Mouse (Mus musculus) thymus, postnatal 10 days (tissue): ENCODE data around the gene Pde1a.

ENCODE experiments used
- DNase-seq, 2 experiments: peaks; one replicate each; pipeline ENCODE4 v3.0.0; 2021; ENCODE audit warnings: low spot score in 2 of 2

Pde1a gene

GRCm38 (mm10) chr2:80128861-80129698, at the start of gene Pde1a:
Pde1a (minus strand) TSS chr2:80129458.
- no peak for DNase-seq

- no peak for DNase-seq
Observed at GRCm38 (mm10) chr2:80178608-80179280, 49.5 kb upstream of the Pde1a start.

- DNase-seq, result no peak
Observed at GRCm38 (mm10) chr2:80178154-80178553, 48.9 kb upstream of the Pde1a start.

GRCm38 (mm10) chr2:80168103-80168502, 38.8 kb upstream of the Pde1a start:
- DNase-seq, result no peak

GRCm38 (mm10) chr2:80158784-80159183, 29.5 kb upstream of the Pde1a start:
- DNase-seq, result no peak

- no peak for DNase-seq
Observed at GRCm38 (mm10) chr2:80158196-80158595, 28.9 kb upstream of the Pde1a start.

- no peak for DNase-seq
Observed at GRCm38 (mm10) chr2:80150019-80150418, 20.8 kb upstream of the Pde1a start.

- no peak for DNase-seq
Observed at GRCm38 (mm10) chr2:80149332-80149731, 20.1 kb upstream of the Pde1a start.

GRCm38 (mm10) chr2:80135076-80135475, 5.8 kb upstream of the Pde1a start:
- DNase-seq, result no peak

GRCm38 (mm10) chr2:80132677-80133076, 3.4 kb upstream of the Pde1a start:
- DNase-seq, result no peak

- DNase-seq, result no peak
Observed at GRCm38 (mm10) chr2:80126663-80127062, 2.6 kb downstream of the Pde1a start.

GRCm38 (mm10) chr2:80086891-80087290, 42.4 kb downstream of the Pde1a start:
- DNase-seq, result no peak

GRCm38 (mm10) chr2:80080090-80080821, 49.0 kb downstream of the Pde1a start:
- DNase-seq, result no peak

GRCm38 (mm10) chr2:80079618-80080017, 49.6 kb downstream of the Pde1a start:
- DNase-seq, result no peak

- no peak for DNase-seq
Observed at GRCm38 (mm10) chr2:80076323-80076722, 52.9 kb downstream of the Pde1a start.

- DNase-seq, result no peak
Observed at GRCm38 (mm10) chr2:80074531-80074930, 54.7 kb downstream of the Pde1a start.

- DNase-seq, result no peak
Observed at GRCm38 (mm10) chr2:80074046-80074445, 55.2 kb downstream of the Pde1a start.

GRCm38 (mm10) chr2:80073426-80073825, 55.8 kb downstream of the Pde1a start:
- DNase-seq, result no peak

GRCm38 (mm10) chr2:80069745-80070144, 59.5 kb downstream of the Pde1a start:
- no peak for DNase-seq

- DNase-seq, result no peak
Observed at GRCm38 (mm10) chr2:80066449-80066848, 62.8 kb downstream of the Pde1a start.

GRCm38 (mm10) chr2:80056062-80056461, 73.2 kb downstream of the Pde1a start:
- DNase-seq, result no peak

GRCm38 (mm10) chr2:80054042-80054441, 75.2 kb downstream of the Pde1a start:
- no peak for DNase-seq
